Mouse (Mus musculus): ENCODE measurements around the gene S1pr2. TPM values are rescaled to one million over a fixed set of nuclear protein-coding genes. Genes with fewer than 3 reads are reported as not detected.
A peak's percentile ranks its signal among the peaks of the same experiment; 100 is the strongest.
"Not testable (repeated sequence)": the region's sequence is repeated elsewhere in the genome, so short reads cannot be mapped to it uniquely, and the experiment has no call there.

Gene S1pr2
- total RNA-seq, 2 experiments from 2014 or later = 8.4 to 11.1 TPM

- not testable (repeated sequence) for DNase-seq
Observed at GRCm38 (mm10) chr9:20998337-20998736, 21.8 kb upstream of the S1pr2 start.

- no peak for DNase-seq
Observed at GRCm38 (mm10) chr9:20997065-20997464, 20.5 kb upstream of the S1pr2 start.

GRCm38 (mm10) chr9:20995069-20995468 lies 18.5 kb upstream of the S1pr2 start:
- DNase-seq = no peak

GRCm38 (mm10) chr9:20993165-20993898 lies 16.8 kb upstream of the S1pr2 start:
- no peak for DNase-seq

- no peak for DNase-seq
Observed at GRCm38 (mm10) chr9:20991587-20991986, 15.0 kb upstream of the S1pr2 start.

- peak; percentile 37 for DNase-seq
Observed at GRCm38 (mm10) chr9:20990861-20991260, 14.3 kb upstream of the S1pr2 start.

GRCm38 (mm10) chr9:20987953-20988352 lies 11.4 kb upstream of the S1pr2 start:
- DNase-seq = no peak

- peak; percentile 72 for DNase-seq
Observed at GRCm38 (mm10) chr9:20986952-20987686, 10.5 kb upstream of the S1pr2 start.

GRCm38 (mm10) chr9:20983169-20983568 lies 6.6 kb upstream of the S1pr2 start:
- DNase-seq = no peak

- DNase-seq = no peak
Observed at GRCm38 (mm10) chr9:20982171-20982570, 5.6 kb upstream of the S1pr2 start.

GRCm38 (mm10) chr9:20979769-20980168 lies 3.2 kb upstream of the S1pr2 start:
- DNase-seq = no peak

GRCm38 (mm10) chr9:20979181-20979580 lies 2.6 kb upstream of the S1pr2 start:
- no peak for DNase-seq

GRCm38 (mm10) chr9:20978409-20979095 lies 2.0 kb upstream of the S1pr2 start:
- DNase-seq = no peak

GRCm38 (mm10) chr9:20976961-20977689 lies 544 bp upstream of the S1pr2 start:
- no peak for DNase-seq

GRCm38 (mm10) chr9:20975431-20976215 lies 958 bp downstream of the S1pr2 start:
- DNase-seq = peak; percentile 77

- peak; percentile 35 for DNase-seq
Observed at GRCm38 (mm10) chr9:20973682-20974075, 2.9 kb downstream of the S1pr2 start.

- peak; percentile 24 for DNase-seq
Observed at GRCm38 (mm10) chr9:20973001-20973681, 3.4 kb downstream of the S1pr2 start.

GRCm38 (mm10) chr9:20972141-20972992 lies 4.2 kb downstream of the S1pr2 start:
- peak; percentile 64 for DNase-seq

- DNase-seq = peak; percentile 54
Observed at GRCm38 (mm10) chr9:20971751-20972140, 4.8 kb downstream of the S1pr2 start.

- no peak for DNase-seq
Observed at GRCm38 (mm10) chr9:20966747-20967146, 9.8 kb downstream of the S1pr2 start.

Measured in heart, postnatal 4 days (tissue).